Mouse (Mus musculus) cerebral cortex, adult 2 months (tissue): ENCODE data around the gene Trim27.

ENCODE experiments used
- WGBS: fragments of 180-500 bp; shearing (Covaris S2); methylation state at CpG from one replicate; pipeline ENCODE4 v1.1.7; 2018; 5-methylcytosine and 5-hydroxymethylcytosine counted together

Trim27 gene

GRCm38 (mm10) chr13:21172241-21173027, 6.8 kb upstream of the Trim27 start:
- WGBS = 1% methylated on average over 16 of the region's 16 CpGs

GRCm38 (mm10) chr13:21173072-21173471, 6.2 kb upstream of the Trim27 start:
- under 1% methylated on average over 11 of the region's 11 CpGs for WGBS

- WGBS = 69% methylated on average over 11 of the region's 11 CpGs
Measured at GRCm38 (mm10) chr13:21176733-21177132, 2.5 kb upstream of the Trim27 start.

- WGBS = 72% methylated on average over 5 of the region's 5 CpGs
Measured at GRCm38 (mm10) chr13:21177657-21178056, 1.6 kb upstream of the Trim27 start.

- 94% methylated on average over 5 of the region's 5 CpGs for WGBS
Measured at GRCm38 (mm10) chr13:21178364-21178763, 881 bp upstream of the Trim27 start.

GRCm38 (mm10) chr13:21179724-21180550, 692 bp downstream of the Trim27 start:
- under 1% methylated on average over 72 of the region's 80 CpGs for WGBS

GRCm38 (mm10) chr13:21180551-21181530, 1.6 kb downstream of the Trim27 start:
- WGBS = under 1% methylated on average over 71 of the region's 71 CpGs

GRCm38 (mm10) chr13:21181996-21182395, 2.8 kb downstream of the Trim27 start:
- 67% methylated on average over 7 of the region's 7 CpGs for WGBS

- 93% methylated on average over 6 of the region's 6 CpGs for WGBS
Measured at GRCm38 (mm10) chr13:21183066-21183465, 3.8 kb downstream of the Trim27 start.

- 93% methylated on average over 7 of the region's 7 CpGs for WGBS
Measured at GRCm38 (mm10) chr13:21183661-21184060, 4.4 kb downstream of the Trim27 start.

- 88% methylated on average over 4 of the region's 4 CpGs for WGBS
Measured at GRCm38 (mm10) chr13:21185521-21185920, 6.3 kb downstream of the Trim27 start.

- WGBS = 88% methylated on average over 10 of the region's 10 CpGs
Measured at GRCm38 (mm10) chr13:21195406-21196228, 16.4 kb downstream of the Trim27 start.

GRCm38 (mm10) chr13:21197721-21198120, 18.5 kb downstream of the Trim27 start:
- 81% methylated on average over 5 of the region's 5 CpGs for WGBS

- 89% methylated on average over 2 of the region's 2 CpGs for WGBS
Measured at GRCm38 (mm10) chr13:21198313-21198712, 19.1 kb downstream of the Trim27 start.

- 3% methylated on average over 17 of the region's 17 CpGs for WGBS
Measured at GRCm38 (mm10) chr13:21199046-21200028, 20.1 kb downstream of the Trim27 start.

- 3% methylated on average over 48 of the region's 48 CpGs for WGBS
Measured at GRCm38 (mm10) chr13:21200043-21200999, 21.1 kb downstream of the Trim27 start.

- 2% methylated on average over 20 of the region's 20 CpGs for WGBS
Measured at GRCm38 (mm10) chr13:21215275-21215983, 36.2 kb downstream of the Trim27 start.

- WGBS = 59% methylated on average over 1 of the region's 1 CpGs
Measured at GRCm38 (mm10) chr13:21216781-21217180, 37.5 kb downstream of the Trim27 start.
